Comparison of ENCODE assay signal across 12 mouse cellular contexts in the genomic region with DNA sequence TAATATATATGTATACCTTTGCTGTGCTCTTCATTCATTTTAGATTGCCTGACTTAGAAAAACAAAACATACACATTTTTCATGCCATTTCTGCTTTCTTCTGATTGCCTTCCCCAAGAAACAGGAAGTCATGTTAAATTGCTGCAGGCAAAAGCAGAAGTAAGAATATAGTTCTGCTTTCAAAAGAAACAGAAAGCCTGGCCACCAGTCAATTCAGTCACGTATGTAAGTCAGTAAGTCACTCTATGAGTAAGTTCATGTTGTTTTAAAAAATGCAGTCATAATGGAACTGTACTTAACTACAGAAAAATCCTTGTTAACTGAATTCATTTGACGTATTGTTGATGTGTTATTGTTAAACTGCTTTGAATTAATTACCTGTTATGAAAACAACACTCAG.
DNase-seq lines count a peak whose midpoint lies in the region; ATAC-seq and TF ChIP-seq lines count a peak whose summit lies in the region.
"Had no signal": no experiment of that assay in that cellular context is flagged by ENCODE, and none has a peak within 500 bp of the region (broad histone marks: within the 10 kb centered on the region; RNA-seq: fewer than 3 reads in every experiment).

No protein-coding gene starts in this region.

- no peak overlapping the region for H3K27ac ChIP-seq in kidney, embryonic 16.5 days (ENCODE audit: low read length)
- no peak overlapping the region for H3K27ac ChIP-seq in CH12.LX (ENCODE audit: insufficient read depth, low read depth)
- H3K27ac ChIP-seq in hindbrain, postnatal 0 days = no peak overlapping the region
- H3K27ac ChIP-seq in forebrain, embryonic 10.5 days = no peak overlapping the region
- H3K27ac ChIP-seq: forebrain, embryonic 15.5 days; liver, embryonic 15.5 days; neural tube, embryonic 12.5 days had no signal

- no peaks in the 10 kb centered on the region for H3K9me3 ChIP-seq in kidney, embryonic 16.5 days (ENCODE audit: low read length)
- H3K9me3 ChIP-seq in CH12.LX (replicated peaks; ENCODE audit: low read length) = no peaks in the 10 kb centered on the region
- no peaks in the 10 kb centered on the region for H3K9me3 ChIP-seq in hindbrain, postnatal 0 days (ENCODE audit: low read length)
- H3K9me3 ChIP-seq in forebrain, embryonic 10.5 days = no peaks in the 10 kb centered on the region
- H3K9me3 ChIP-seq: forebrain, embryonic 15.5 days; liver, embryonic 15.5 days; neural tube, embryonic 12.5 days had no signal

- in situ Hi-C loops in CH12.LX (cut with MboI; ENCODE audit: low pct_ligation_motif_present, low pct_unique_long_range_greater_than_20kb, low sequenced_read_pairs) = no loop called here

- WGBS in kidney, embryonic 16.5 days = 72% methylated on average over 2 of the region's 2 CpGs
- 79% methylated on average over 2 of the region's 2 CpGs for WGBS in hindbrain, postnatal 0 days
- 88% methylated on average over 2 of the region's 2 CpGs for WGBS in forebrain, embryonic 10.5 days

- TF ChIP-seq CTCF in CH12.LX (conservative IDR thresholded peaks at IDR 0.05 in 1 of 2, IDR thresholded peaks at IDR 0.05 in 1 of 2; ENCODE audit: low read depth in 2 of 2, low read length in 2 of 2) = no peak
- no peak for TF ChIP-seq CTCF in hindbrain, postnatal 0 days (IDR thresholded peaks at IDR 0.05; ENCODE audit: low read depth)

- dilution Hi-C loops in CH12.LX (cut with MboI; ENCODE audit: extremely low pct_ligation_motif_present, extremely low pct_unique_long_range_greater_than_20kb, low sequenced_read_pairs) = no loop called here

- H3K4me3 ChIP-seq in kidney, embryonic 16.5 days (ENCODE audit: low read length) = no peak overlapping the region
- H3K4me3 ChIP-seq in CH12.LX (replicated peaks in 1 of 3; ENCODE audit: low read depth in 2 of 3, low read length in 2 of 3, poor library complexity in 1 of 3) = no peak overlapping the region
- H3K4me3 ChIP-seq in hindbrain, postnatal 0 days (ENCODE audit: low read length) = no peak overlapping the region
- no peak overlapping the region for H3K4me3 ChIP-seq in forebrain, embryonic 10.5 days
- H3K4me3 ChIP-seq: forebrain, embryonic 15.5 days; liver, embryonic 15.5 days; neural tube, embryonic 12.5 days had no signal

- H3K4me1 ChIP-seq in kidney, embryonic 16.5 days (ENCODE audit: insufficient read depth, low read length) = no peaks in the 10 kb centered on the region
- H3K4me1 ChIP-seq in CH12.LX (ENCODE audit: control insufficient read depth in 1 of 2, insufficient read depth in 2 of 2) = peaks cover 8 to 23% of the 10 kb centered on the region in 2 experiments; a peak in 3 of 4 replicates
- H3K4me1 ChIP-seq in hindbrain, postnatal 0 days (ENCODE audit: insufficient read depth, low read length) = no peaks in the 10 kb centered on the region
- no peaks in the 10 kb centered on the region for H3K4me1 ChIP-seq in forebrain, embryonic 10.5 days
- H3K4me1 ChIP-seq: forebrain, embryonic 15.5 days; liver, embryonic 15.5 days; neural tube, embryonic 12.5 days had no signal

- no peaks in the 10 kb centered on the region for H3K27me3 ChIP-seq in kidney, embryonic 16.5 days (ENCODE audit: insufficient read depth, low read length)
- no peaks in the 10 kb centered on the region for H3K27me3 ChIP-seq in CH12.LX (replicated peaks)
- H3K27me3 ChIP-seq in hindbrain, postnatal 0 days (ENCODE audit: insufficient read depth, low read length) = no peaks in the 10 kb centered on the region
- H3K27me3 ChIP-seq in forebrain, embryonic 10.5 days (ENCODE audit: poor library complexity, severe bottlenecking) = no peaks in the 10 kb centered on the region
- H3K27me3 ChIP-seq: forebrain, embryonic 15.5 days; liver, embryonic 15.5 days; neural tube, embryonic 12.5 days had no signal

- peak; percentile 31 for TF ChIP-seq RAD21 in CH12.LX (IDR thresholded peaks at IDR 0.05; ENCODE audit: low read depth, low read length)

- no peak for ATAC-seq in kidney, embryonic 16.5 days (ENCODE audit: low FRiP score, low TSS enrichment)
- ATAC-seq in granulocyte monocyte progenitor cell, adult 5-6 weeks (replicated peaks; ENCODE audit: poor library complexity, severe bottlenecking) = peak; percentile 95
- ATAC-seq in monocyte, adult 5-6 weeks (replicated peaks; ENCODE audit: insufficient number of reproducible peaks, low FRiP score, low TSS enrichment, poor library complexity, severe bottlenecking) = peak; percentile 93
- no peak for ATAC-seq in hindbrain, postnatal 0 days
- ATAC-seq: forebrain, embryonic 15.5 days had no signal

- H3K4me2 ChIP-seq in kidney, embryonic 16.5 days (replicated peaks; ENCODE audit: low read depth, low read length) = no peak overlapping the region
- no peak overlapping the region for H3K4me2 ChIP-seq in CH12.LX (ENCODE audit: insufficient read depth, low read depth, poor library complexity, severe bottlenecking)
- H3K4me2 ChIP-seq in hindbrain, postnatal 0 days (ENCODE audit: low read depth, low read length) = no peak overlapping the region
- H3K4me2 ChIP-seq: forebrain, embryonic 15.5 days; liver, embryonic 15.5 days; neural tube, embryonic 12.5 days had no signal

- TF ChIP-seq EP300 in CH12.LX (IDR thresholded peaks at IDR 0.05; ENCODE audit: low read length) = peak; percentile 99

- H3K9ac ChIP-seq in kidney, embryonic 16.5 days (replicated peaks; ENCODE audit: low read length) = no peak overlapping the region
- no peak overlapping the region for H3K9ac ChIP-seq in CH12.LX (ENCODE audit: insufficient read depth, low read depth)
- no peak overlapping the region for H3K9ac ChIP-seq in hindbrain, postnatal 0 days (replicated peaks; ENCODE audit: low read length)
- H3K9ac ChIP-seq: forebrain, embryonic 15.5 days; liver, embryonic 15.5 days; neural tube, embryonic 12.5 days had no signal

- peaks cover 2% of the 10 kb centered on the region; the same call in 1 of the 2 replicates for H3K79me2 ChIP-seq in CH12.LX (replicated peaks; ENCODE audit: control insufficient read depth, extremely low read depth, insufficient read depth, poor library complexity, severe bottlenecking)

- H3K36me3 ChIP-seq in kidney, embryonic 16.5 days (ENCODE audit: insufficient read depth, low read length) = no peaks in the 10 kb centered on the region
- no peaks in the 10 kb centered on the region for H3K36me3 ChIP-seq in CH12.LX (replicated peaks in 1 of 2; ENCODE audit: control insufficient read depth in 1 of 2, insufficient read depth in 1 of 2, low read length in 1 of 2)
- H3K36me3 ChIP-seq in hindbrain, postnatal 0 days (ENCODE audit: insufficient read depth, low read length) = peaks cover 6% of the 10 kb centered on the region; the same call in 1 of the 2 replicates
- no peaks in the 10 kb centered on the region for H3K36me3 ChIP-seq in forebrain, embryonic 10.5 days (replicated peaks)
- H3K36me3 ChIP-seq: forebrain, embryonic 15.5 days; liver, embryonic 15.5 days; neural tube, embryonic 12.5 days had no signal

- peak; percentile 24; the same call in 1 of the 2 replicates for TF ChIP-seq POLR2A in CH12.LX (IDR thresholded peaks at IDR 0.05; ENCODE audit: low read depth, low read length)

- peak; percentile 4 for DNase-seq in kidney, postnatal 14 days
- DNase-seq in CH12.LX (ENCODE audit: extremely low read depth) = peak; percentile 85
- no peak for DNase-seq in embryo, embryonic 9.5 days (ENCODE audit: extremely low spot score)
- no peak for DNase-seq in hindbrain, postnatal 0 days (ENCODE audit: low spot score)
- DNase-seq in forebrain, embryonic 10.5 days (ENCODE audit: extremely low spot score, low spot score) = no peak
- DNase-seq: cerebellum, adult 8-10 months had no signal

TF ChIP-seq in CH12.LX, 34 proteins besides CTCF, POLR2A, EP300 and RAD21 (continues in another document):
- TF ChIP-seq ZNF384 (IDR thresholded peaks at IDR 0.05; ENCODE audit: low read depth, low read length) (peak; percentile 24; the same call in 1 of the 2 replicates), JUN (IDR thresholded peaks at IDR 0.05; ENCODE audit: insufficient read depth, low read depth, low read length) (peak; percentile 96), MYC (IDR thresholded peaks at IDR 0.05; ENCODE audit: low read depth, low read length) (peak; percentile 81), SMC3 (IDR thresholded peaks at IDR 0.05; ENCODE audit: low read depth, low read length) (peak; percentile 20; the same call in 1 of the 2 replicates), MEF2A (IDR thresholded peaks at IDR 0.05; ENCODE audit: borderline replicate concordance, low read depth, low read length) (peak; percentile 94), NRF1 (IDR thresholded peaks at IDR 0.05; ENCODE audit: low read depth, low read length) (no peak), E2F4 (IDR thresholded peaks at IDR 0.05; ENCODE audit: insufficient replicate concordance, low read depth, low read length) (0 out of 2 replicates have a peak, but pooled peaks have one; percentile 75), ELF1 (IDR thresholded peaks at IDR 0.05; ENCODE audit: low read depth, low read length) (peak; percentile 75), CHD1 (IDR thresholded peaks at IDR 0.05; ENCODE audit: low read depth, low read length) (peak; percentile 91; the same call in 1 of the 2 replicates), IRF4 (IDR thresholded peaks at IDR 0.05; ENCODE audit: low read depth, low read length) (peak; percentile 99), PAX5 (IDR thresholded peaks at IDR 0.05; ENCODE audit: low read length) (no peak), ETS1 (conservative IDR thresholded peaks at IDR 0.05; ENCODE audit: low read depth, low read length) (peak; percentile 87), MAZ (IDR thresholded peaks at IDR 0.05; ENCODE audit: low read depth, low read length) (0 out of 2 replicates have a peak, but pooled peaks have one; percentile 33), JUND (conservative IDR thresholded peaks at IDR 0.05; ENCODE audit: low read depth, low read length) (peak; percentile 99), MAFK (IDR thresholded peaks at IDR 0.05; ENCODE audit: insufficient replicate concordance, low read length) (peak; percentile 77), ZMIZ1 (IDR thresholded peaks at IDR 0.05; ENCODE audit: low read depth, low read length) (no peak), TBP (conservative IDR thresholded peaks at IDR 0.05; ENCODE audit: low read depth, low read length) (peak; percentile 78), TCF12 (IDR thresholded peaks at IDR 0.05; ENCODE audit: low read depth, low read length) (peak; percentile 87), CHD2 (IDR thresholded peaks at IDR 0.05; ENCODE audit: low read length) (peak; percentile 81), ZC3H11A (IDR thresholded peaks at IDR 0.05; ENCODE audit: low read depth, low read length) (no peak), USF1 (IDR thresholded peaks at IDR 0.05; ENCODE audit: low read depth, low read length) (no peak), HCFC1 (IDR thresholded peaks at IDR 0.05; ENCODE audit: low read depth, low read length) (0 out of 2 replicates have a peak, but pooled peaks have one; percentile 19), ZKSCAN1 (IDR thresholded peaks at IDR 0.05; ENCODE audit: borderline replicate concordance, low read depth, low read length) (no peak), USF2 (conservative IDR thresholded peaks at IDR 0.05; ENCODE audit: low read depth, low read length) (no peak), NELFE (IDR thresholded peaks at IDR 0.05; ENCODE audit: low read depth, low read length) (0 out of 2 replicates have a peak, but pooled peaks have one; percentile 24)

Comparison
In these comparisons a context has a peak if more than half of its experiments do, and no peak if none do; other contexts are left out.
1. DNase-seq: peak in kidney, postnatal 14 days (single experiment) and CH12.LX (single experiment); none in embryo, embryonic 9.5 days (single experiment), hindbrain, postnatal 0 days (single experiment) and forebrain, embryonic 10.5 days (single experiment).
2. ATAC-seq: peak in granulocyte monocyte progenitor cell, adult 5-6 weeks (single experiment) and monocyte, adult 5-6 weeks (single experiment); none in kidney, embryonic 16.5 days (single experiment) and hindbrain, postnatal 0 days (single experiment).